Mouse (Mus musculus) limb, embryonic 15.5 days (tissue): Measurements from ENCODE around the gene Fam167b. TPM values are rescaled to one million over a fixed set of nuclear protein-coding genes. Genes with fewer than 3 reads are reported as not detected.

ENCODE experiments used
- ATAC-seq: fragments of 200-750 bp; cut with Nextera tagmentation; 2 replicates; pipeline ENCODE4 v1.8.0; 2017; ENCODE audit warnings: low read depth, moderate TSS enrichment; ENCODE audit not compliant: insufficient number of reproducible peaks, low FRiP score, low TSS enrichment
- H3K27ac ChIP-seq: fragments of 300-500 bp; sonication (generic); 2 replicates; pipeline ENCODE4 v1.5.1; 2015; ENCODE audit warnings: moderate library complexity, mild to moderate bottlenecking, inconsistent platforms
- H3K27me3 ChIP-seq: fragments of 300-500 bp; sonication (generic); 2 replicates; pipeline ENCODE4 v1.6.1; 2015; ENCODE audit warnings: inconsistent platforms
- H3K36me3 ChIP-seq: fragments of 300-500 bp; sonication (generic); 2 replicates; pipeline ENCODE4 v1.6.1; 2015; ENCODE audit warnings: inconsistent platforms
- H3K4me1 ChIP-seq: fragments of 300-500 bp; sonication (generic); 2 replicates; pipeline ENCODE4 v1.6.1; 2015; ENCODE audit warnings: inconsistent platforms
- H3K4me2 ChIP-seq: fragments of 300-500 bp; sonication (generic); 2 replicates; pipeline ENCODE4 v1.6.1; 2015; ENCODE audit warnings: mild to moderate bottlenecking, inconsistent platforms
- H3K4me3 ChIP-seq: fragments of 300-500 bp; sonication (generic); 2 replicates; pipeline ENCODE4 v1.5.1; 2015; ENCODE audit warnings: mild to moderate bottlenecking, inconsistent platforms
- H3K9ac ChIP-seq: fragments of 300-500 bp; sonication (generic); 2 replicates; pipeline ENCODE4 v1.6.1; 2015; ENCODE audit warnings: inconsistent platforms
- H3K9me3 ChIP-seq: fragments of 300-500 bp; sonication (generic); 2 replicates; pipeline ENCODE4 v1.6.1; 2016; ENCODE audit warnings: inconsistent platforms
- WGBS: fragments of 180-500 bp; shearing (Covaris S2); methylation state at CpG from one replicate; pipeline ENCODE4 v1.1.7; 2015; 5-methylcytosine and 5-hydroxymethylcytosine counted together
- polyA plus RNA-seq: library from polyadenylated mRNA; unstranded; fragments of >200 nt; fragmentation: Nextera tagmentation; extraction: Ambion mirVana; gene quantifications from 2 replicates; pipeline ENCODE4 v1.2.1, GENCODE M21; 2015

Gene Fam167b
- 6.9 and 7.0 TPM in 2 replicates for polyA plus RNA-seq

GRCm38 (mm10) chr4:129578466-129578865, at the start of gene Fam167b:
Gene Fam167b, minus strand, starts transcription at chr4:129578549.
- H3K9me3 ChIP-seq = no peaks in the 10 kb centered on the region
- no peak for ATAC-seq
- no peak within 1 kb of the TSS for H3K9ac ChIP-seq
- peaks cover 10% of the 10 kb centered on the region for H3K4me1 ChIP-seq
- H3K36me3 ChIP-seq = no peaks in the 10 kb centered on the region
- no peak within 1 kb of the TSS for H3K4me3 ChIP-seq
- WGBS = 78% methylated on average over 5 of the region's 5 CpGs
- peak within 1 kb of the TSS; percentile 11; the same call in 1 of the 2 replicates for H3K27ac ChIP-seq
- no peaks in the 10 kb centered on the region for H3K27me3 ChIP-seq
- H3K4me2 ChIP-seq = no peak within 1 kb of the TSS

- H3K4me2 ChIP-seq = no peak overlapping the region
- WGBS = 66% methylated on average over 6 of the region's 6 CpGs
- no peaks in the 10 kb centered on the region for H3K9me3 ChIP-seq
- no peak overlapping the region for H3K27ac ChIP-seq
- no peak for ATAC-seq
- H3K4me3 ChIP-seq = no peak overlapping the region
- H3K36me3 ChIP-seq = peaks cover 53% of the 10 kb centered on the region
- peaks cover 40% of the 10 kb centered on the region for H3K4me1 ChIP-seq
- no peak overlapping the region for H3K9ac ChIP-seq
- no peaks in the 10 kb centered on the region for H3K27me3 ChIP-seq
Observed at GRCm38 (mm10) chr4:129626035-129626434, 47.7 kb upstream of the Fam167b start.

- peaks cover 41% of the 10 kb centered on the region for H3K4me1 ChIP-seq
- H3K4me3 ChIP-seq = no peak overlapping the region
- H3K27ac ChIP-seq = peak overlapping the region; percentile 89
- ATAC-seq = no peak
- no peaks in the 10 kb centered on the region for H3K9me3 ChIP-seq
- no peak overlapping the region for H3K9ac ChIP-seq
- WGBS = 44% methylated on average over 4 of the region's 4 CpGs
- H3K27me3 ChIP-seq = no peaks in the 10 kb centered on the region
- H3K36me3 ChIP-seq = peaks cover 50% of the 10 kb centered on the region
- peak overlapping the region; percentile 79; the same call in 1 of the 2 replicates for H3K4me2 ChIP-seq
Observed at GRCm38 (mm10) chr4:129625496-129625895, 47.1 kb upstream of the Fam167b start.

GRCm38 (mm10) chr4:129625029-129625370, 46.7 kb upstream of the Fam167b start:
- Histone ChIP-seq H3K27me3 (no peaks in the 10 kb centered on the region), H3K9ac (no peak overlapping the region), H3K36me3 (peaks cover 45% of the 10 kb centered on the region), H3K4me1 (peaks cover 41% of the 10 kb centered on the region), H3K4me3 (peak overlapping the region; percentile 61), H3K9me3 (no peaks in the 10 kb centered on the region), H3K27ac (peak overlapping the region; percentile 89), H3K4me2 (peak overlapping the region; percentile 79)
- WGBS = 1% methylated on average over 6 of the region's 6 CpGs
- no peak; the same call in 1 of the 2 replicates for ATAC-seq

- Histone ChIP-seq H3K36me3 (peaks cover 39% of the 10 kb centered on the region), H3K27ac (peak overlapping the region; percentile 89), H3K9ac (0 out of 2 replicates have a peak overlapping the region, but pooled peaks have one; percentile 58), H3K27me3 (no peaks in the 10 kb centered on the region), H3K4me3 (peak overlapping the region; percentile 61), H3K9me3 (no peaks in the 10 kb centered on the region), H3K4me2 (peak overlapping the region; percentile 79), H3K4me1 (peaks cover 41% of the 10 kb centered on the region)
- WGBS = under 1% methylated on average over 18 of the region's 18 CpGs
- ATAC-seq = peak; percentile 87
Observed at GRCm38 (mm10) chr4:129624281-129625028, 46.1 kb upstream of the Fam167b start.

- peak within 1 kb of the TSS; percentile 89 for H3K27ac ChIP-seq
- H3K4me1 ChIP-seq = peaks cover 44% of the 10 kb centered on the region
- H3K9me3 ChIP-seq = no peaks in the 10 kb centered on the region
- H3K36me3 ChIP-seq = peaks cover 32% of the 10 kb centered on the region
- 0% methylated on average over 10 of the region's 10 CpGs for WGBS
- peak within 1 kb of the TSS; percentile 58 for H3K9ac ChIP-seq
- no peaks in the 10 kb centered on the region for H3K27me3 ChIP-seq
- ATAC-seq = no peak
- H3K4me3 ChIP-seq = peak within 1 kb of the TSS; percentile 61
- H3K4me2 ChIP-seq = peak within 1 kb of the TSS; percentile 79
Observed at GRCm38 (mm10) chr4:129623681-129624091, 45.3 kb upstream of the Fam167b start, which contains the start of gene Ccdc28b. Gene Ccdc28b, minus strand, starts transcription at chr4:129623947.

GRCm38 (mm10) chr4:129622803-129623535, 44.6 kb upstream of the Fam167b start:
- Histone ChIP-seq H3K9me3 (no peaks in the 10 kb centered on the region), H3K4me3 (peak overlapping the region; percentile 61), H3K36me3 (peaks cover 24% of the 10 kb centered on the region), H3K4me2 (peak overlapping the region; percentile 79), H3K9ac (peak overlapping the region; percentile 58), H3K4me1 (peaks cover 51% of the 10 kb centered on the region), H3K27ac (peak overlapping the region; percentile 89), H3K27me3 (no peaks in the 10 kb centered on the region)
- no peak for ATAC-seq
- WGBS = 23% methylated on average over 8 of the region's 8 CpGs

GRCm38 (mm10) chr4:129622120-129622802, 43.9 kb upstream of the Fam167b start:
- H3K9ac ChIP-seq = peak overlapping the region; percentile 58; the same call in 1 of the 2 replicates
- H3K27ac ChIP-seq = peak overlapping the region; percentile 43; the same call in 1 of the 2 replicates
- no peaks in the 10 kb centered on the region for H3K9me3 ChIP-seq
- H3K4me1 ChIP-seq = peaks cover 54% of the 10 kb centered on the region
- H3K4me3 ChIP-seq = no peak overlapping the region
- 73% methylated on average over 11 of the region's 11 CpGs for WGBS
- peak overlapping the region; percentile 79; the same call in 1 of the 2 replicates for H3K4me2 ChIP-seq
- H3K27me3 ChIP-seq = no peaks in the 10 kb centered on the region
- peaks cover 19% of the 10 kb centered on the region for H3K36me3 ChIP-seq
- ATAC-seq = no peak

- no peaks in the 10 kb centered on the region for H3K9me3 ChIP-seq
- ATAC-seq = no peak
- H3K27ac ChIP-seq = peak overlapping the region; percentile 43
- H3K9ac ChIP-seq = no peak overlapping the region
- H3K36me3 ChIP-seq = peaks cover 19% of the 10 kb centered on the region
- WGBS = 74% methylated on average over 8 of the region's 8 CpGs
- peaks cover 54% of the 10 kb centered on the region for H3K4me1 ChIP-seq
- no peak overlapping the region for H3K4me2 ChIP-seq
- no peak overlapping the region for H3K4me3 ChIP-seq
- no peaks in the 10 kb centered on the region for H3K27me3 ChIP-seq
Observed at GRCm38 (mm10) chr4:129621283-129621841, 43.0 kb upstream of the Fam167b start.

GRCm38 (mm10) chr4:129620419-129621282, 42.3 kb upstream of the Fam167b start:
- no peaks in the 10 kb centered on the region for H3K27me3 ChIP-seq
- H3K36me3 ChIP-seq = peaks cover 19% of the 10 kb centered on the region
- H3K9ac ChIP-seq = no peak overlapping the region
- ATAC-seq = no peak
- H3K27ac ChIP-seq = peak overlapping the region; percentile 43
- peaks cover 53% of the 10 kb centered on the region for H3K4me1 ChIP-seq
- WGBS = 82% methylated on average over 11 of the region's 11 CpGs
- no peaks in the 10 kb centered on the region for H3K9me3 ChIP-seq
- H3K4me3 ChIP-seq = no peak overlapping the region
- H3K4me2 ChIP-seq = no peak overlapping the region
